Mouse (Mus musculus): Measurements from ENCODE around the gene Prps1l3.

DNA sequence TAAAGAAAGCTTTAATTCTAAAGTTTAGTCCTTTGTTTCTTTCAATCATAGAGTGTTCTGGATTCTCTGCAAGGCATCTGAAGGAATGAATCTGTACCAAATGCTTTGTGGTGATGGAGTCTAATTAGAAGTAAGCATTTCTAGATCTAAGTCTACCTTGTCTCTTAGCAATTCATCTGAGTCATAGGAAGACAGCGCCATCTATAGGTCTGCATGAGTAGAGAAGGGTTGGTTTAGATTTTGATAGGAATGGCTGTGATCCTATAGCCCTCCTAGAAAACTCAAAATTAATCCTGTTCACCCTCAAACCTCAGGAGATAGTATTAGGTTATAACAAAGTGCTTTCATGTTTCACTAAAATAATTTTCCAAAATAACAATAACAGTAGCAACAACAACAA is 44.7 kb upstream of the Prps1l3 start:
- TF ChIP-seq CTCF (IDR thresholded peaks at IDR 0.05) (peak; percentile 73), POLR2A (IDR thresholded peaks at IDR 0.05; ENCODE audit: insufficient read depth, low read depth, low read length) (no peak), EP300 (IDR thresholded peaks at IDR 0.05; ENCODE audit: insufficient read depth, low read depth, low read length) (no peak)
